Mouse (Mus musculus): ENCODE data around the gene Serpina16. TPM values are rescaled to one million over a fixed set of nuclear protein-coding genes. Genes with fewer than 3 reads are reported as not detected.

The Serpina16 gene
- not detected in 2 replicates for polyA plus RNA-seq (2021; fragmentation: Nextera tagmentation)
- long read RNA-seq, experiment 1 = 0 reads
- long read RNA-seq, experiment 2 = 0 reads

GRCm38 (mm10) chr12:103676039-103676438 lies at the start of gene Serpina16:
Gene Serpina16 (minus strand): TSS chr12:103676139.

DNA sequence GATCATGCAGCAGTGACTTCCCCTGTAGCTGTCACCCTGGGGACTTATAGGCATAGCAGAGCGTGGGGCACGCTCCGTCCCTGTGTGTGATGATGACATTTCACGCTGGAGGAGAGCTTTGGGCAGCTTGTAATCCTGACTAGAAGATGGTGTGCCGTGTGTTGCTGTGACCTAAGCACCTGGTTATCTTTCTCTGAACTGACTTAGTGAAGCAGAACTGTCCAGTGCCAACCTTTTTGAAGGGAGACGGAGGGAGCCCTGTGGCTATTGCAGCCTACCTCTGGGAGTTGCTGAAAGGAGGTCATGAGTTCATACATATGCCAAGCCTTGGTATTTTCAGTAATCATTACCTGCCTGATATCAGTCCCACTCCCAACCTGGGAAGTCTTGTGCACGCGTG lies 19.5 kb upstream of the Serpina16 start, which contains the start of gene Serpina1f:
Gene Serpina1f (minus strand): TSS at position 101 of the 400 bp plus-strand sequence.

GRCm38 (mm10) chr12:103656848-103657626 lies 18.9 kb downstream of the Serpina16 start, which contains the start of gene Serpina6:
Gene Serpina6 (minus strand): TSS chr12:103657212.

DNA sequence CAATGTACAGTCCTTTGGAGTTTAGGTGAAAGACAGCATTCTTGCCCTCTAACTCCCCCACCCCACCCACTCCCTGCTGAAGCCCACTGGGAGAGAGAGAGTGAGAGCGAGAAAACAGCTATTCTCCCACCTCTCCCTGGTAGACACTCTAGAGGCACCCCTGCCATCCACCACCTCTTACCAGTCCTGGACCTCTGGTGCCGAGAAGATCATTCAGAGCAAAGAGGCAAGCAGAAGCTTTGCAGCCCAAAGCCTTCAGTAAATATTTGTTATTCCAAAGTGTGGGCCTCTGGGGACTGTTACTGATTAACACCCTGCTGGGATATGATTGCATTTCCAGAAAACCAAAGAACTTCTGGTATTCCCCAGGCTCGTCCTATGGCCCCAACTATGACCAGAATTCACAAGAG lies 44.7 kb downstream of the Serpina16 start, which contains the start of gene Serpina10:
Gene Serpina10 (minus strand): TSS at position 242 of the 410 bp plus-strand sequence.

Other genes with a start within 250 kb of the Serpina16 start
- 143 and 254 TPM in 2 replicates for gene Ifi27, start 241.9 kb downstream of the Serpina16 start, polyA plus RNA-seq (2021; fragmentation: Nextera tagmentation)
- 21.0 and 37.1 TPM in 2 replicates for gene Ifi27l2a, start 232.5 kb downstream of the Serpina16 start, polyA plus RNA-seq (2021; fragmentation: Nextera tagmentation)
- not detected in 2 replicates for gene Ifi27l2b, start 218.9 kb downstream of the Serpina16 start, polyA plus RNA-seq (2021; fragmentation: Nextera tagmentation)
- gene Ppp4r4, start 143.9 kb downstream of the Serpina16 start, polyA plus RNA-seq (2021; fragmentation: Nextera tagmentation) = 9.5 and 10.3 TPM in 2 replicates
- not detected in 2 replicates for gene Serpina10, start 44.7 kb downstream of the Serpina16 start, polyA plus RNA-seq (2021; fragmentation: Nextera tagmentation)
- gene Serpina6, start 18.9 kb downstream of the Serpina16 start, polyA plus RNA-seq (2021; fragmentation: Nextera tagmentation) = not detected in 2 replicates
- not detected in 2 replicates for gene Serpina1f, start 19.4 kb upstream of the Serpina16 start, polyA plus RNA-seq (2021; fragmentation: Nextera tagmentation)
- not detected in 2 replicates for gene Serpina1d, start 97.5 kb upstream of the Serpina16 start, polyA plus RNA-seq (2021; fragmentation: Nextera tagmentation)
- not detected in 2 replicates for gene Serpina1b, start 154.2 kb upstream of the Serpina16 start, polyA plus RNA-seq (2021; fragmentation: Nextera tagmentation)
- not detected in 2 replicates for gene Serpina1a, start 187.4 kb upstream of the Serpina16 start, polyA plus RNA-seq (2021; fragmentation: Nextera tagmentation)
- not detected in 2 replicates for gene Serpina1c, start 228.7 kb upstream of the Serpina16 start, polyA plus RNA-seq (2021; fragmentation: Nextera tagmentation)